Mouse (Mus musculus) C2C12 (cell line): ENCODE measurements at regions not wholly inside any gene's neighbourhood (a gene's known extent, or its start where the extent isn't known, plus 50 kb on each side); places are given as distances from the start of the nearest gene placed in this dataset.

ENCODE experiments used
- CTCF ChIP-seq: IDR thresholded peaks from one replicate; pipeline ENCODE4 v1.5.1; 2011; ENCODE audit not compliant: control insufficient read depth, insufficient read depth, insufficient read length
- MAX ChIP-seq: IDR thresholded peaks from one replicate; pipeline ENCODE4 v1.6.1; 2011; ENCODE audit warnings: mild to moderate bottlenecking, control low read depth

DNA sequence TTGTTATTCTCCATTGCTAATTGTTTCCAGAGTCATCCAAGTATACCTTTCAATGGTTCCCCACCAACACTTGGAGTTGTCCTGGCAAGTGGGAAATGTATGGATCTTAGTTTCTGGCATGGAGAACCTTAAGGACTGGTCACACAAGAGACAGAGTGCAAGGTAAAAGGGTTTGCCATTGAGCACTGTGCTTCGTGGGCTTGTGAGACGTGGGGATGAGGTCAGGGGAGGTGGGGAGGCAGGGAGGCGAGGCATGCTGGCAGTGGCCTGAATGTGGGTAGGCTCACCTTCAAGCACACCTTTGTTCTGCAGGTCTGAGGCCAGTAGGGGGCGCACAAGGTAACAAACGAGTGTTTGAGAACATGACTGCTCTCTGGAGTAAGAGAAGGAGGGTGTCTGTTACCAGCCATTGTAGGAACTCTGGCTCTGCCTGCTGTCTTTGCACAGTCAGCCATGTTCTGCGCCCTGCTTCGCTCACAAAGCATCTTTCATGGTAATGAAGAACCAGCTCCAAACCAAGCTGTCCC is 612.0 kb downstream of the Bcl11a start:
- TF ChIP-seq CTCF = no peak
- TF ChIP-seq MAX = no peak
